Mouse (Mus musculus) E14TG2a.4 (cell line): ENCODE measurements at regions not wholly inside any gene's neighbourhood (a gene's known extent, or its start where the extent isn't known, plus 50 kb on each side); places are given as distances from the start of the nearest gene placed in this dataset.

Source experiments
- CTCF ChIP-seq: conservative IDR thresholded peaks from 2 replicates; pipeline ENCODE4 v1.5.1; 2014; ENCODE audit warnings: low read length
- POU5F1 ChIP-seq: IDR thresholded peaks from 2 replicates; pipeline ENCODE4 v1.6.1; 2014; ENCODE audit warnings: low read length, borderline replicate concordance

GRCm38 (mm10) chr11:45545896-45546626 lies 305.8 kb upstream of the Clint1 start:
- no peak for TF ChIP-seq CTCF
- TF ChIP-seq POU5F1, result no peak
